Mouse (Mus musculus): ENCODE results near the gene Cope. TPM values are rescaled to one million over a fixed set of nuclear protein-coding genes. Genes with fewer than 3 reads are reported as not detected.

The Cope gene
- polyA plus RNA-seq, 1 experiment, result 753 TPM

DNA sequence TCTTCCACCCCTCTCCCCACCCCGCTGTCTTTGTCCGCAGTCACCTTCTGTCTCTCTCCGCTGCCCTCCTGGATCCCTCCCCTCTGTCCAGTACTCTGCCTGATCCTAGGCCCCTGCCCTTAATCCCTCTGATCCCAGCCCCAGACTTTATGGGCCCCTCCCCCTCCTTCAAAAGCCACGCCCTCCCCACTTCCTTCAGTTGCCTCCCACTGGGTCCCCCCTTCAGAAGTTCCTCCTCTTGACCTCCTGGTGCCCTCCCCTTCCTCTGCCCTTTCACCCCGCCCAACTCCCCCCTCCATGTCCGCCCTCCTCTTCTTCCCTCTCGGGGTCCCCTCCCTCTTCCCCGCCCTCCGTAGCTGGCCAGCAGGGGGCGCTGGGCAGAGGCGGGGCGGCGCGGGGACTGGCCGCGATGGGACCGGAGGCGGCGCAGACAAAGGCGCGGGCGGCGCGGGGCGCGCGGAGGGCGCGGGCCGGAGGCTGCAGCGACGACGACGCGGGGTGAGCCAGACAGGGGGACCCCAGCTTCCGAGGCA is 19.6 kb upstream of the Cope start, which contains the start of gene Homer3:
Homer3 (plus strand) TSS at position 225 of the 533 bp plus-strand sequence.
- TF ChIP-seq CTCF (IDR thresholded peaks at IDR 0.05; ENCODE audit: extremely low read depth, insufficient read length, insufficient replicate concordance, low read depth, low read length) (peak; percentile 81; the same call in 1 of the 2 replicates), POLR2A (IDR thresholded peaks at IDR 0.05; ENCODE audit: low read depth, low read length) (no peak; the same call in 1 of the 2 replicates)
- H3K4me1 ChIP-seq (ENCODE audit: control insufficient read depth, insufficient read depth, insufficient read length, low read length), result no peaks in the 10 kb centered on the region
- H3K27ac ChIP-seq (ENCODE audit: insufficient read depth, low read depth, low read length), result no peak within 1 kb of the TSS; the same call in 1 of the 2 replicates
- peak within 1 kb of the TSS; percentile 86 for H3K4me3 ChIP-seq (ENCODE audit: low read depth, low read length)
- H3K27me3 ChIP-seq (ENCODE audit: control insufficient read depth, insufficient read depth, low read length), result peaks cover 5% of the 10 kb centered on the region; the same call in 1 of the 2 replicates
- H3K36me3 ChIP-seq (ENCODE audit: control insufficient read depth, insufficient read depth, low read length), result no peaks in the 10 kb centered on the region
- WGBS, result 4% methylated on average over 34 of the region's 36 CpGs

DNA sequence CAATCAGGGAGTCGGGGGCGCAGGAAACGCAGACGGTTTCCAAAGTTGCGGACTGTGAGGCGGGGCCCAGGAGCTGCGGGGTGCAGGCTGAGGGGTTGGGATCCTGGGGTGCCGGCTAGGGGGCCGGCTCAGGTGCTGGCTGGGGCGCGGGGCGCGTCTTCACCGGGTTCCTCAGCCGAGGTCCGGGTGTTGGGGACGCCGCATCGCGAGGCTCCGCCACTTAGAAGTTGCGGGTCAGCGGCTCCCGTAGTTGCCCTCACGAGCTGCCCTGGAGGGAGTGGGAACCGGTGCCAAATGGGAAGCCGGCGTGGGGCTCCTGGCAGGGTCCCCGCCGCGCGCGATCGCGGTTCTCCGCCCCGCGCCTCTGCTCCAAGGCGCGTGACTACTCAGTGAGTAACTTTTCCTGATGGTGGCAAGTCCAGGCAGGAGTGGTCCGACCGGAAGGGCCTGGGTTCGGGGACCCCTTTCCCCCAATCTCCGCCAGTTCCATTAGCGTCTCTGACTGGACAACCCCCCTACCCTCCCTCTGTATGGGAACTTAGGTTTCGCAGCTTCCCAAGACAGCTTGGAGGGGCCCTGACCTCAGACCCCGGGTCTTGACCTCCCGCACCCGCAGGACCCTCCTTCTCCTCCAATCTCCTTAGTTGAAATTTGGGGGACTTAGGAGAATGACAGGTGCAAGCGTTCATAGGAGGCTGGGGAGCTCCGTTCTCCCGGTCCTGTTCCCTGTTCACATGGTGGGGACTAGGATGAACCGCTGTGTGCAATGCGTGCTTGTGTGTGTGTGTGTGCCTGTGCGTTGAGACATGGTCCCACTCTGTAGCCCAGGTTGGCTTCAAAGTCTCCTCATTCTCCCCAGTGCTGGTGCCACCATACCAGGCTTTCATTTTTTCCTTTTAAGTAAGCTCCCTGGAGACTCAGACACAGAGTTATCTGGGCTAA is 18.9 kb upstream of the Cope start:
- H3K27ac ChIP-seq (ENCODE audit: insufficient read depth, low read depth, low read length), result no peak overlapping the region; the same call in 1 of the 2 replicates
- peaks cover 5% of the 10 kb centered on the region; the same call in 1 of the 2 replicates for H3K27me3 ChIP-seq (ENCODE audit: control insufficient read depth, insufficient read depth, low read length)
- no peaks in the 10 kb centered on the region for H3K36me3 ChIP-seq (ENCODE audit: control insufficient read depth, insufficient read depth, low read length)
- no peaks in the 10 kb centered on the region for H3K4me1 ChIP-seq (ENCODE audit: control insufficient read depth, insufficient read depth, insufficient read length, low read length)
- TF ChIP-seq POLR2A (IDR thresholded peaks at IDR 0.05; ENCODE audit: low read depth, low read length), result no peak
- no peak for TF ChIP-seq CTCF (IDR thresholded peaks at IDR 0.05; ENCODE audit: extremely low read depth, insufficient read length, insufficient replicate concordance, low read depth, low read length)
- peak overlapping the region; percentile 86 for H3K4me3 ChIP-seq (ENCODE audit: low read depth, low read length)
- WGBS, result 4% methylated on average over 55 of the region's 55 CpGs

DNA sequence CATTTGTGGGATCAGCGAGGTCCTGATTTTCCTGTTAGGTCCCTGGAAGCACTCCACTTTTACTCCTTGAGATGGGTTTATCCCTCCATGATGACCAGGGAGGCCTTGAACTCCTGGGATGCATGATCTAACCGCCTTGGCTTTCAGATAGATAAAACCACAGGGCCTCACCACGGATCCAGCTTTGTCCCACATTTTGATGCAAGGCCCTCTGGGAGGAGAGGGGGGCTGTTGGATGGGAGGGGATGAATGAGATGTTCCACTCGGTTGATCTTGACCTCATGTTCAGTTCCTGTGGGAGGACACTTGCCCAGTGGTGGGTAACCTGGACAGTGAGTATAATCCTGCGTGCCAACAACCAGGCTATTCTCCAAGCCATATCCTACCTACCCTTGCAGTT is 17.9 kb upstream of the Cope start:
- H3K4me1 ChIP-seq (ENCODE audit: control insufficient read depth, insufficient read depth, insufficient read length, low read length), result no peaks in the 10 kb centered on the region
- H3K4me3 ChIP-seq (ENCODE audit: low read depth, low read length), result no peak overlapping the region
- TF ChIP-seq CTCF (IDR thresholded peaks at IDR 0.05; ENCODE audit: extremely low read depth, insufficient read length, insufficient replicate concordance, low read depth, low read length), result no peak
- TF ChIP-seq POLR2A (IDR thresholded peaks at IDR 0.05; ENCODE audit: low read depth, low read length), result no peak
- H3K36me3 ChIP-seq (ENCODE audit: control insufficient read depth, insufficient read depth, low read length), result no peaks in the 10 kb centered on the region
- H3K27me3 ChIP-seq (ENCODE audit: control insufficient read depth, insufficient read depth, low read length), result peaks cover 5% of the 10 kb centered on the region; the same call in 1 of the 2 replicates
- 84% methylated on average over 5 of the region's 5 CpGs for WGBS
- no peak overlapping the region for H3K27ac ChIP-seq (ENCODE audit: insufficient read depth, low read depth, low read length)

DNA sequence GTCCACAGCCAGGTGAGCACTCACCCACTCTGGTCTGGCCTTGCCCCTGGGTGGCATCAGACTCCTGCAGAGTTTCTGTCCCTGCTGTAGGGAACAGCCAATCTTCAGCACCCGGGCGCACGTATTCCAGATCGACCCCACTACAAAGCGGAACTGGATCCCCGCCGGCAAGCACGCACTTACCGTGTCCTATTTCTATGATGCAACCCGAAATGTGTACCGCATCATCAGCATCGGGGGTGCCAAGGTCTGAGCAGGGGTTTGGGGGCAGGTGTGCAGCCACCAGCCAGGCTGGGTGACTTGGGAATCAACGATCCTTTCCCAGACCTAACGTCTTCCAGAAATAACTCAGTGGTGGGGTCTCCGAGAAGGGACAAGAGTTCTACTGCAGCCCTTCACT is 17.0 kb upstream of the Cope start:
- 96% methylated on average over 15 of the region's 15 CpGs for WGBS
- H3K36me3 ChIP-seq (ENCODE audit: control insufficient read depth, insufficient read depth, low read length), result no peaks in the 10 kb centered on the region
- TF ChIP-seq POLR2A (IDR thresholded peaks at IDR 0.05; ENCODE audit: low read depth, low read length) (no peak), CTCF (IDR thresholded peaks at IDR 0.05; ENCODE audit: extremely low read depth, insufficient read length, insufficient replicate concordance, low read depth, low read length) (no peak)

DNA sequence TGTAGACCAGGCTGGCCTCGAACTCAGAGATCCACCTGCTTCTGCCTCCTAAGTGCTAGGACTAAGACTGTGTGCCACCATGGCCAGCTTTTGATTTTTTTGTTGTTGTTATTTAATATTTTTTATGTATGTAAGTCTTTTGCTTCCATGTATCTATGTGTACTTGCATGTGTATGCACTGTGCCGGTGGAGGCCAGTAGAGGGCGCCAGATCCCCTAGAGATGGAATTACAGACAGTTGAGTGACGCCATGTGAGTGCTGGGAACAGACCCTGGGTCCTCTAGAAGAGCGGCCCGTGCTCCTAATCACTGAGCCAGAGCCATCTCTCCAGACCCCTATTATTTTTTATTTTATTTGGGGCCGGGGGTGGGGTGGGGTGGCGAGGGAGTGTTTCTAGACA is 15.6 kb upstream of the Cope start:
- Histone ChIP-seq H3K4me1 (ENCODE audit: control insufficient read depth, insufficient read depth, insufficient read length, low read length) (no peaks in the 10 kb centered on the region), H3K4me3 (ENCODE audit: low read depth, low read length) (no peak overlapping the region), H3K27me3 (ENCODE audit: control insufficient read depth, insufficient read depth, low read length) (peaks cover 5% of the 10 kb centered on the region; the same call in 1 of the 2 replicates), H3K27ac (ENCODE audit: insufficient read depth, low read depth, low read length) (no peak overlapping the region), H3K36me3 (ENCODE audit: control insufficient read depth, insufficient read depth, low read length) (no peaks in the 10 kb centered on the region; the same call in 1 of the 2 replicates)
- TF ChIP-seq POLR2A (IDR thresholded peaks at IDR 0.05; ENCODE audit: low read depth, low read length), result no peak
- peak; percentile 40; the same call in 1 of the 2 replicates for TF ChIP-seq CTCF (IDR thresholded peaks at IDR 0.05; ENCODE audit: extremely low read depth, insufficient read length, insufficient replicate concordance, low read depth, low read length)
- 90% methylated on average over 8 of the region's 8 CpGs for WGBS

More for the DNA sequence above, 17.0 kb upstream of the Cope start:
- H3K27ac ChIP-seq (ENCODE audit: insufficient read depth, low read depth, low read length), result no peak overlapping the region
- no peak overlapping the region for H3K4me3 ChIP-seq (ENCODE audit: low read depth, low read length)
- H3K4me1 ChIP-seq (ENCODE audit: control insufficient read depth, insufficient read depth, insufficient read length, low read length), result no peaks in the 10 kb centered on the region
- peaks cover 5% of the 10 kb centered on the region; the same call in 1 of the 2 replicates for H3K27me3 ChIP-seq (ENCODE audit: control insufficient read depth, insufficient read depth, low read length)

DNA sequence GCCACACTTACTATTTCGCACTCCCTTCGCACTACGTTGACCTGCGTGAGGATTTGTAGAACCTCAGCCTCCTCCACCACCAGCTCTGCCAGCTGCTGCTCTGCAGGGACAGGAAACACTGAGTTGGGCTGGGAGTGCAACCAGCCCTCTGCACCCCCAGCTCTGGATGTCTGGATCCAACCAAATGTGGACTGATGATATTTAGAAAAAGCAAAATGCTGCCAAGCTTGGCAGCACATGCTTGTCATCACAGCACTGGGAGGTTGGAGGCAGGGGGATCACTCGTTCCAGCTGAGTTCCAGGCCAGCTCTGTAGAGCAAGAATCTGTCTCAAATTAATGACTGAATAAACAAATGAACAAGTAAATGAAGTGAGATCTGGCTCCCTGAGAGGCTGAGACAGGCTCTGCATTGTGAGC is 8.3 kb upstream of the Cope start:
- 77% methylated on average over 5 of the region's 5 CpGs for WGBS
- no peak overlapping the region for H3K27ac ChIP-seq (ENCODE audit: insufficient read depth, low read depth, low read length)
- H3K4me3 ChIP-seq (ENCODE audit: low read depth, low read length), result no peak overlapping the region
- H3K27me3 ChIP-seq (ENCODE audit: control insufficient read depth, insufficient read depth, low read length), result no peaks in the 10 kb centered on the region
- no peak for TF ChIP-seq POLR2A (IDR thresholded peaks at IDR 0.05; ENCODE audit: low read depth, low read length)
- TF ChIP-seq CTCF (IDR thresholded peaks at IDR 0.05; ENCODE audit: extremely low read depth, insufficient read length, insufficient replicate concordance, low read depth, low read length), result no peak
- peaks cover 55% of the 10 kb centered on the region for H3K36me3 ChIP-seq (ENCODE audit: control insufficient read depth, insufficient read depth, low read length)
- H3K4me1 ChIP-seq (ENCODE audit: control insufficient read depth, insufficient read depth, insufficient read length, low read length), result no peaks in the 10 kb centered on the region

DNA sequence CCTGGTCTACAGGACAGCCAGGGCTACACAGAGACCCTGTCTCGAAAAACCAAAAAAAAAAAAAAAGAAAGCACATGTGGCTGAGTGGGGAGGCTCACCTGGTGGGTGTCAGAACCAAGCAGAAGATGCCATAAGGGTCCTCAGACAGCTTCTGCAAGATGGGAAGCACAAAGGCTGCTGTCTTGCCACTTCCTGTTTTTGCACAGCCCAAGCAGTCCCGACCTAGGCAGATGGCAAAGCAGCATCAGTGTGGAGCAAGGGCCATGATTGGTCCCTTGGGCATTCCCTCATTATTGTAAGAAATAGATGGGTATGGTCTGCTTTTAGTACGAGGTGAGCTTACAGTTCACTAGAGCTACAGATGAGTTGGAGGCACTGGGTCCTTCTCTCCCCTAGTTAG is 1.4 kb upstream of the Cope start:
- 64% methylated on average over 3 of the region's 3 CpGs for WGBS
- Histone ChIP-seq H3K27ac (ENCODE audit: insufficient read depth, low read depth, low read length) (peak overlapping the region; percentile 36; the same call in 1 of the 2 replicates), H3K4me1 (ENCODE audit: control insufficient read depth, insufficient read depth, insufficient read length, low read length) (peaks cover 5% of the 10 kb centered on the region; the same call in 1 of the 2 replicates), H3K4me3 (ENCODE audit: low read depth, low read length) (no peak overlapping the region), H3K36me3 (ENCODE audit: control insufficient read depth, insufficient read depth, low read length) (peaks cover 37% of the 10 kb centered on the region), H3K27me3 (ENCODE audit: control insufficient read depth, insufficient read depth, low read length) (no peaks in the 10 kb centered on the region)
- TF ChIP-seq CTCF (IDR thresholded peaks at IDR 0.05; ENCODE audit: extremely low read depth, insufficient read length, insufficient replicate concordance, low read depth, low read length) (no peak), POLR2A (IDR thresholded peaks at IDR 0.05; ENCODE audit: low read depth, low read length) (no peak)
